Mouse (Mus musculus) MEL (cell line): Measurements from ENCODE around the gene Clk2. TPM values are rescaled to one million over a fixed set of nuclear protein-coding genes. Genes with fewer than 3 reads are reported as not detected.

Source experiments
- DNase-seq: peaks from one replicate; pipeline ENCODE4 v3.0.0; 2011; ENCODE audit warnings: low read depth, low spot score
- H3K27ac ChIP-seq: 2 replicates; pipeline ENCODE4 v1.5.1; 2012; ENCODE audit warnings: low read depth, mild to moderate bottlenecking, control low read depth, low read length, moderate library complexity; ENCODE audit not compliant: control insufficient read depth
- H3K27me3 ChIP-seq, 2 experiments: fragments of 150-350 bp in 1 of 2; sonication (generic) in 1 of 2; 2 replicates each; pipeline ENCODE4 v1.6.1; 2012; ENCODE audit warnings: low read length in 2 of 2, mild to moderate bottlenecking in 2 of 2, improper control_type of control experiment in 1 of 2, moderate library complexity in 1 of 2; ENCODE audit not compliant: insufficient read depth in 2 of 2, control insufficient read depth in 1 of 2
- H3K36me3 ChIP-seq, 2 experiments: 2 replicates each; pipeline ENCODE4 v1.6.1; 2012 to 2014; ENCODE audit warnings: low read length in 2 of 2, improper control_type of control experiment in 1 of 2, inconsistent platforms in 1 of 2, mild to moderate bottlenecking in 1 of 2; ENCODE audit not compliant: insufficient read depth in 2 of 2, control insufficient read depth in 1 of 2
- H3K4me1 ChIP-seq, 2 experiments: fragments of 150-350 bp in 1 of 2; sonication (generic) in 1 of 2; 2 replicates each; pipeline ENCODE4 v1.6.1; 2012; ENCODE audit warnings: low read length in 2 of 2, improper control_type of control experiment in 1 of 2, mild to moderate bottlenecking in 1 of 2; ENCODE audit not compliant: insufficient read depth in 2 of 2, control insufficient read depth in 1 of 2
- H3K4me3 ChIP-seq, 2 experiments: fragments of 150-350 bp in 1 of 2; sonication (generic) in 1 of 2; 2 replicates each; pipeline ENCODE4 v1.5.1; 2012; ENCODE audit warnings: low read depth in 2 of 2, low read length in 2 of 2, mild to moderate bottlenecking in 2 of 2, moderate library complexity in 2 of 2, control low read depth in 1 of 2, improper control_type of control experiment in 1 of 2; ENCODE audit not compliant: control insufficient read depth in 1 of 2, insufficient read depth in 1 of 2
- H3K79me2 ChIP-seq: 2 replicates; pipeline ENCODE4 v1.6.1; 2012; ENCODE audit warnings: mild to moderate bottlenecking, low read length, moderate library complexity; ENCODE audit not compliant: control insufficient read depth, poor library complexity, insufficient read depth
- H3K9ac ChIP-seq: 2 replicates; pipeline ENCODE4 v1.6.1; 2012; ENCODE audit warnings: low read depth, mild to moderate bottlenecking, control low read depth, low read length, moderate library complexity; ENCODE audit not compliant: control insufficient read depth, poor library complexity, severe bottlenecking
- H3K9me3 ChIP-seq: fragments of 150-350 bp; sonication (generic); replicated peaks from 2 replicates; pipeline ENCODE4 v1.6.1; 2012; ENCODE audit warnings: mild to moderate bottlenecking, low read length, improper control_type of control experiment, moderate library complexity; ENCODE audit not compliant: insufficient read depth
- CHD1 ChIP-seq: IDR thresholded peaks from 2 replicates; pipeline ENCODE4 v1.6.1; 2012; ENCODE audit warnings: low read depth, mild to moderate bottlenecking, inconsistent platforms, low read length, improper control_type of control experiment
- E2F4 ChIP-seq: IDR thresholded peaks from 2 replicates; pipeline ENCODE4 v1.6.1; 2011; ENCODE audit warnings: low read depth, low read length, improper control_type of control experiment, borderline replicate concordance
- ELF1 ChIP-seq: IDR thresholded peaks from 2 replicates; pipeline ENCODE4 v1.6.1; 2014; ENCODE audit warnings: low read depth, mild to moderate bottlenecking, inconsistent platforms, low read length, improper control_type of control experiment, moderate library complexity
- ETS1 ChIP-seq: IDR thresholded peaks from 2 replicates; pipeline ENCODE4 v1.6.1; 2012; ENCODE audit warnings: low read depth, mild to moderate bottlenecking, inconsistent platforms, low read length, improper control_type of control experiment, moderate library complexity
- GABPA ChIP-seq: IDR thresholded peaks from 2 replicates; pipeline ENCODE4 v1.6.1; 2012; ENCODE audit warnings: low read depth, mild to moderate bottlenecking, inconsistent platforms, low read length, improper control_type of control experiment, moderate library complexity
- HCFC1 ChIP-seq: IDR thresholded peaks from 2 replicates; pipeline ENCODE4 v1.6.1; 2012; ENCODE audit warnings: low read depth, mild to moderate bottlenecking, inconsistent platforms, low read length, improper control_type of control experiment, moderate library complexity
- JUND ChIP-seq: IDR thresholded peaks from 2 replicates; pipeline ENCODE4 v1.6.1; 2011; ENCODE audit warnings: low read depth, mild to moderate bottlenecking, improper control_type of control experiment, low read length
- KAT2A ChIP-seq: conservative IDR thresholded peaks from 2 replicates; pipeline ENCODE4 v1.6.1; 2012; ENCODE audit warnings: low read depth, low read length, improper control_type of control experiment, inconsistent platforms
- MAFK ChIP-seq: IDR thresholded peaks from 2 replicates; pipeline ENCODE4 v1.6.1; 2011; ENCODE audit warnings: low read depth, mild to moderate bottlenecking, low read length, improper control_type of control experiment, borderline replicate concordance
- MEF2A ChIP-seq: IDR thresholded peaks from 2 replicates; pipeline ENCODE4 v1.6.1; 2014; ENCODE audit warnings: low read depth, mild to moderate bottlenecking, inconsistent platforms, low read length, improper control_type of control experiment; ENCODE audit not compliant: poor library complexity, insufficient replicate concordance, severe bottlenecking; ENCODE audit errors: extremely low read depth
- MXI1 ChIP-seq: IDR thresholded peaks from 2 replicates; pipeline ENCODE4 v1.6.1; 2011; ENCODE audit warnings: mild to moderate bottlenecking, low read depth, low read length, improper control_type of control experiment
- MYB ChIP-seq: IDR thresholded peaks from 2 replicates; pipeline ENCODE4 v1.6.1; 2011; ENCODE audit warnings: mild to moderate bottlenecking, low read depth, low read length, improper control_type of control experiment
- MYC ChIP-seq: IDR thresholded peaks from 2 replicates; pipeline ENCODE4 v1.6.1; 2011; ENCODE audit warnings: low read depth, mild to moderate bottlenecking, low read length, improper control_type of control experiment, moderate library complexity
- NELFE ChIP-seq: IDR thresholded peaks from 2 replicates; pipeline ENCODE4 v1.6.1; 2011; ENCODE audit warnings: low read depth, low read length, improper control_type of control experiment
- POLR2A ChIP-seq, 2 experiments: IDR thresholded peaks; 2 replicates each; pipeline ENCODE4 v1.6.1; 2011 to 2012; ENCODE audit warnings: low read length in 2 of 2, mild to moderate bottlenecking in 2 of 2, control low read depth in 1 of 2, improper control_type of control experiment in 1 of 2, low read depth in 1 of 2, moderate library complexity in 1 of 2; ENCODE audit not compliant: control insufficient read depth in 1 of 2, insufficient read depth in 1 of 2, poor library complexity in 1 of 2
- POLR2AphosphoS2 ChIP-seq: IDR thresholded peaks from 2 replicates; pipeline ENCODE4 v1.6.1; 2011; ENCODE audit warnings: low read length, improper control_type of control experiment
- RAD21 ChIP-seq: IDR thresholded peaks from 2 replicates; pipeline ENCODE4 v1.6.1; 2011; ENCODE audit warnings: mild to moderate bottlenecking, low read depth, low read length, improper control_type of control experiment
- RCOR1 ChIP-seq: IDR thresholded peaks from 2 replicates; pipeline ENCODE4 v1.6.1; 2012; ENCODE audit warnings: low read depth, mild to moderate bottlenecking, inconsistent platforms, low read length, improper control_type of control experiment
- SIN3A ChIP-seq: IDR thresholded peaks from 2 replicates; pipeline ENCODE4 v1.6.1; 2012; ENCODE audit warnings: low read length, improper control_type of control experiment, inconsistent platforms
- SMC3 ChIP-seq: IDR thresholded peaks from 2 replicates; pipeline ENCODE4 v1.6.1; 2011; ENCODE audit warnings: low read depth, low read length, improper control_type of control experiment
- TAL1 ChIP-seq: IDR thresholded peaks from 2 replicates; pipeline ENCODE4 v1.6.1; 2012; ENCODE audit warnings: mild to moderate bottlenecking, inconsistent platforms, low read length, moderate library complexity, mixed read lengths
- TBP ChIP-seq: IDR thresholded peaks from 2 replicates; pipeline ENCODE4 v1.8.0; 2011; ENCODE audit warnings: low read depth, low read length, improper control_type of control experiment
- TCF12 ChIP-seq: IDR thresholded peaks from 2 replicates; pipeline ENCODE4 v1.6.1; 2014; ENCODE audit warnings: low read depth, mild to moderate bottlenecking, inconsistent platforms, low read length, improper control_type of control experiment, moderate library complexity
- UBTF ChIP-seq: IDR thresholded peaks from 2 replicates; pipeline ENCODE4 v1.6.1; 2012; ENCODE audit warnings: low read depth, mild to moderate bottlenecking, inconsistent platforms, low read length, improper control_type of control experiment, moderate library complexity, borderline replicate concordance; ENCODE audit not compliant: insufficient read depth
- USF1 ChIP-seq: IDR thresholded peaks from 2 replicates; pipeline ENCODE4 v1.6.1; 2014; ENCODE audit warnings: low read depth, mild to moderate bottlenecking, inconsistent platforms, low read length, improper control_type of control experiment, moderate library complexity
- USF2 ChIP-seq, 2 experiments: IDR thresholded peaks; 2 replicates each; pipeline ENCODE4 v1.6.1; 2011 to 2012; ENCODE audit warnings: improper control_type of control experiment in 2 of 2, low read length in 2 of 2, borderline replicate concordance in 1 of 2, inconsistent platforms in 1 of 2, low read depth in 1 of 2, mild to moderate bottlenecking in 1 of 2; ENCODE audit not compliant: insufficient read depth in 1 of 2
- ZMIZ1 ChIP-seq: IDR thresholded peaks from 2 replicates; pipeline ENCODE4 v1.6.1; 2012; ENCODE audit warnings: low read depth, mild to moderate bottlenecking, inconsistent platforms, low read length, improper control_type of control experiment, moderate library complexity
- polyA plus RNA-seq, 2 experiments: library from polyadenylated mRNA; stranded (reverse) in 1 of 2; unstranded in 1 of 2; fragments of >175 nt in 1 of 2; fragments of >200 nt in 1 of 2; gene quantifications; 2 replicates each; pipeline versions ENCODE4 v1.2.1 to v1.2.4; 2012; ENCODE audit warnings: low replicate concordance in 2 of 2, low read depth in 1 of 2; ENCODE audit not compliant: insufficient read length in 2 of 2, insufficient read depth in 1 of 2, missing spikeins in 1 of 2
- total RNA-seq: library from RNA; depleted of rRNA; stranded (reverse); fragments of 300-350 nt; gene quantifications from 2 replicates; pipeline ENCODE4 v1.2.3, GENCODE M21; 2012

Gene Clk2
- total and polyA plus RNA-seq, 3 experiments = 28.2 to 138 (median 83.6) TPM

- Histone ChIP-seq H3K4me3 (peak overlapping the region; percentile 71 to 85), H3K27ac (peak overlapping the region; percentile 86)
- no peak for TF ChIP-seq UBTF
- no peak for TF ChIP-seq POLR2A (IDR thresholded peaks at IDR 0.05; ENCODE audit: control insufficient read depth in 1 of 2, insufficient read depth in 1 of 2, low read depth in 1 of 2, low read length in 2 of 2, poor library complexity in 1 of 2)
- TF ChIP-seq RCOR1 = no peak
- TF ChIP-seq HCFC1 = no peak
- TF ChIP-seq MXI1 = peak; percentile 12; the same call in 1 of the 2 replicates
- no peak for TF ChIP-seq MYC
- no peak for TF ChIP-seq USF2 (IDR thresholded peaks at IDR 0.05; ENCODE audit: borderline replicate concordance in 1 of 2, insufficient read depth in 1 of 2, low read depth in 1 of 2, low read length in 2 of 2)
- TF ChIP-seq TAL1 = no peak
- no peak for TF ChIP-seq ETS1
- no peak for TF ChIP-seq JUND
- no peak for TF ChIP-seq NELFE
- no peak for TF ChIP-seq USF1
- no peak for TF ChIP-seq ZMIZ1
- 0 out of 2 replicates have a peak, but pooled peaks have one; percentile 39 for TF ChIP-seq CHD1
- no peak for TF ChIP-seq KAT2A
- TF ChIP-seq TBP = no peak
- TF ChIP-seq ELF1 = no peak
Observed at GRCm38 (mm10) chr3:89203142-89203514, 38.5 kb downstream of the Clk2 start.

DNA sequence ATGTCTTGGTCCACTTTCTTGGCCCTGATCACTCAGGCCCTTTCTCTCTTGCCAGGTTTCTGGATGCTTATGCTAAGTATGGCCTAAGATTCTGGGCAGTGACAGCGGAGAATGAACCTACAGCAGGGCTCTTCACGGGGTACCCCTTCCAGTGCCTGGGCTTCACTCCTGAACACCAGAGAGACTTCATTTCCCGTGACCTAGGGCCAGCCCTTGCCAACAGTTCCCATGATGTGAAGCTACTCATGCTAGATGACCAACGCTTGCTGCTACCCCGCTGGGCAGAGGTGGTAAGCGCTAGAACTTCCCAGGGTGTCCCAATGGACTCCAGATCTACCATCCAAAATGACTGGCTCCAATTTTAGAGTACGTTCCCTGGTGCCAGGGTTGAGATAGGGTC, 41.5 kb downstream of the Clk2 start:
- Histone ChIP-seq H3K9ac (no peak overlapping the region), H3K27me3 (no peaks in the 10 kb centered on the region), H3K79me2 (peaks cover 6% of the 10 kb centered on the region), H3K4me3 (no peak overlapping the region), H3K4me1 (peaks cover 0 to 5% of the 10 kb centered on the region in 2 experiments; a peak in 2 of 4 replicates)
- TF ChIP-seq RAD21 = no peak
- no peak for TF ChIP-seq NELFE
- TF ChIP-seq SIN3A = no peak
- TF ChIP-seq MEF2A = no peak
- TF ChIP-seq MAFK = no peak
- no peak for TF ChIP-seq E2F4
- no peak for TF ChIP-seq TCF12
- TF ChIP-seq SMC3 = no peak
- no peak for TF ChIP-seq POLR2AphosphoS2
- no peak for TF ChIP-seq MYB
- no peak for TF ChIP-seq ZMIZ1
- no peak for TF ChIP-seq GABPA
- no peak for TF ChIP-seq MXI1
- no peak for TF ChIP-seq TAL1
- TF ChIP-seq, all 39 proteins: peak for 0
- Histone ChIP-seq H3K9me3 (no peaks in the 10 kb centered on the region), H3K36me3 (peaks cover 0 to 5% of the 10 kb centered on the region in 2 experiments; a peak in 3 of 4 replicates), H3K27ac (no peak overlapping the region)
- no peak for DNase-seq

More at GRCm38 (mm10) chr3:89203142-89203514, 38.5 kb downstream of the Clk2 start:
- H3K27me3 ChIP-seq = no peaks in the 10 kb centered on the region
- peak; percentile 47 for DNase-seq
- no peaks in the 10 kb centered on the region for H3K9me3 ChIP-seq
- H3K79me2 ChIP-seq = peaks cover 6% of the 10 kb centered on the region
- peaks cover 0 to 8% of the 10 kb centered on the region in 2 experiments; a peak in 2 of 4 replicates for H3K36me3 ChIP-seq
- H3K4me1 ChIP-seq = peaks cover 0 to 5% of the 10 kb centered on the region in 2 experiments; a peak in 2 of 4 replicates
- peak overlapping the region; percentile 86 for H3K9ac ChIP-seq
